Mouse (Mus musculus): ENCODE data around the gene Elovl7.

DNA sequence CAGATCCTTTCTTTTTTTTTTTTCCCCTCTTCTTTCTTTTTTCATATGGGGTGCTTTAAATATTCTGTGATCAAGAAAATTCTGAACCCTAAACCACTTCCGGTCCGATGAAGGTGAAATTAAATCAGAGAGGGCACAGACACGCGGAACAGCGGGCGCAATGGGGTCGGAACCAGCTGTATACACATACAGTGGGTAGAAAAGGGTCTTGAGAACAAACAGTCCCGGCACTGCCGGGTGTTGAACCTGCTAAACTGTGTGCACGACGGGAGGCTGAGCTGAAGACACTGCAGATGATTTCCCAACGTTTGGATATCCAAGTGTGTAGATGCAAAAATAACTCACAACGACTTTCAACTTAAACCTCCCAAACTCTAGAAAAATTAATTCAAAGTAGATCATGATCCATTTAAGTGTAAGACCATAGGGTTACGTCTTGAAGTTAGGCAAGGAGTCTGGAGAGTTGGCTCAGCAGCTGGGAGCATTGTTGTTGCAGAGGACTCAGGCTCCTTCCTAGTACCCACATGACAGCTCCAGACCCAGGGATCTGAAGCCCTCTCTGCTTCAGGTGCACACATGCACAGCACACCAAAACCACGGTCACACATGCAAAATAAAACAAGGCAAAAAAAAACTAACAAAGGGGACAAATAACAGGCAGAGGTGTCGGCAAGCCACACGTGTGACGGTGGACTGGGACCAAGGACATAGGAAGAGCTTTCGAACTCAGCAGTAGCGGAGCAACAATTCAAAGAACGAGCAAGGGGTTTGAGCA, 114.4 kb downstream of the Elovl7 start:
- TF ChIP-seq CTCF (IDR thresholded peaks at IDR 0.05; ENCODE audit: borderline replicate concordance, control insufficient read depth, extremely low read depth, insufficient read depth, low read length, poor library complexity) (no peak), POLR2A (IDR thresholded peaks at IDR 0.05; ENCODE audit: control insufficient read depth, extremely low read depth, insufficient read depth, low read length, poor library complexity) (no peak)
